Mouse (Mus musculus) ZHBTc4 (cell line): Measurements from ENCODE around the gene Nlrp14.
"Not testable (repeated sequence)": the region's sequence is repeated elsewhere in the genome, so short reads cannot be mapped to it uniquely, and the experiment has no call there.

ENCODE experiments used
- DNase-seq: peaks from one replicate; pipeline ENCODE4 v3.0.0-alpha.2; 2011; ENCODE audit warnings: low read depth, low spot score

The Nlrp14 gene

GRCm38 (mm10) chr7:107166690-107167089 is at the start of gene Nlrp14:
Nlrp14 (plus strand) TSS chr7:107166990.
- peak; percentile 22 for DNase-seq

- DNase-seq: not testable (repeated sequence)
Measured at GRCm38 (mm10) chr7:107130983-107131382, 35.8 kb upstream of the Nlrp14 start, which contains the start of gene Olfr715. Olfr715 (minus strand) TSS chr7:107131083.

GRCm38 (mm10) chr7:107138027-107138426 is 28.8 kb upstream of the Nlrp14 start, which contains the start of gene Olfr716:
Olfr716 (plus strand) TSS chr7:107138327.
- not testable (repeated sequence) for DNase-seq

GRCm38 (mm10) chr7:107180406-107180805 is 13.6 kb downstream of the Nlrp14 start:
- DNase-seq: peak; percentile 33

GRCm38 (mm10) chr7:107201817-107202216 is 35.0 kb downstream of the Nlrp14 start:
- peak; percentile 33 for DNase-seq

GRCm38 (mm10) chr7:107207843-107208242 is 41.1 kb downstream of the Nlrp14 start:
- peak; percentile 90 for DNase-seq

- DNase-seq: peak; percentile 98
Measured at GRCm38 (mm10) chr7:107209204-107209860, 42.5 kb downstream of the Nlrp14 start, which contains the start of gene Rbmxl2. Rbmxl2 (plus strand) TSS chr7:107209445.

- DNase-seq: peak; percentile 58
Measured at GRCm38 (mm10) chr7:107210126-107210576, 43.4 kb downstream of the Nlrp14 start.

- DNase-seq: peak; percentile 57
Measured at GRCm38 (mm10) chr7:107215723-107216122, 48.9 kb downstream of the Nlrp14 start.

GRCm38 (mm10) chr7:107216845-107217244 is 50.1 kb downstream of the Nlrp14 start:
- DNase-seq: peak; percentile 37

GRCm38 (mm10) chr7:107236854-107237253 is 70.1 kb downstream of the Nlrp14 start:
- DNase-seq: peak; percentile 96

- DNase-seq: no peak
Measured at GRCm38 (mm10) chr7:107237498-107237897, 70.7 kb downstream of the Nlrp14 start.

GRCm38 (mm10) chr7:107241371-107241883 is 74.6 kb downstream of the Nlrp14 start:
- peak; percentile 22 for DNase-seq
